Mouse (Mus musculus) cerebellum, adult 2 months (tissue): Measurements from ENCODE around the gene Aqp6. TPM values are rescaled to one million over a fixed set of nuclear protein-coding genes. Genes with fewer than 3 reads are reported as not detected.
A peak's percentile ranks its signal among the peaks of the same experiment; 100 is the strongest.

Experiments
- DNase-seq, 2 experiments: peaks; one replicate each; pipeline ENCODE4 v3.0.0; 2021
- H3K27ac ChIP-seq: fragments of 200-500 bp; 2 replicates; pipeline ENCODE4 v1.5.1; 2012; ENCODE audit warnings: low read length, control low read depth, inconsistent platforms; ENCODE audit not compliant: insufficient read depth
- H3K27me3 ChIP-seq: fragments of 200-500 bp; 2 replicates; pipeline ENCODE4 v1.6.1; 2012; ENCODE audit warnings: inconsistent platforms, mild to moderate bottlenecking, low read length, moderate library complexity; ENCODE audit not compliant: control insufficient read depth, insufficient read depth
- H3K4me1 ChIP-seq: fragments of 200-500 bp; 2 replicates; pipeline ENCODE4 v1.6.1; 2011; ENCODE audit warnings: low read length; ENCODE audit not compliant: control insufficient read depth, insufficient read depth
- H3K4me3 ChIP-seq: fragments of 200-500 bp; replicated peaks from 2 replicates; pipeline ENCODE3; 2011; ENCODE audit warnings: mild to moderate bottlenecking, low read depth, low read length, control low read depth; ENCODE audit not compliant: insufficient read depth
- CTCF ChIP-seq: fragments of 200-500 bp; IDR thresholded peaks from 2 replicates; pipeline ENCODE4 v1.5.1; 2011; ENCODE audit warnings: low read depth, mild to moderate bottlenecking, control low read depth, low read length, moderate library complexity, borderline replicate concordance; ENCODE audit not compliant: insufficient read depth
- POLR2A ChIP-seq: fragments of 200-500 bp; IDR thresholded peaks from 2 replicates; pipeline ENCODE4 v1.6.1; 2011; ENCODE audit warnings: low read length, control low read depth, borderline replicate concordance; ENCODE audit not compliant: insufficient read depth
- WGBS: fragments of 180-500 bp; shearing (Covaris S2); methylation state at CpG from one replicate; pipeline ENCODE4 v1.1.7; 2018; 5-methylcytosine and 5-hydroxymethylcytosine counted together
- polyA plus RNA-seq: library from polyadenylated mRNA; depleted of rRNA; stranded (reverse); fragments of >200 nt; gene quantifications from 2 replicates; pipeline ENCODE4 v1.2.3, GENCODE M21; 2012

Gene Aqp6
- polyA plus RNA-seq, 1 experiment: 29.0 TPM

GRCm38 (mm10) chr15:99583463-99584344 lies 17.5 kb upstream of the Aqp6 start:
- Histone ChIP-seq H3K27ac (no peak overlapping the region), H3K27me3 (no peaks in the 10 kb centered on the region), H3K4me3 (peak overlapping the region; percentile 16), H3K4me1 (peaks cover 14% of the 10 kb centered on the region)
- DNase-seq: peak; percentile 49 to 64
- TF ChIP-seq POLR2A: no peak
- TF ChIP-seq CTCF: 0 out of 2 replicates have a peak, but pooled peaks have one; percentile 7
- 15% methylated on average over 54 of the region's 54 CpGs for WGBS

- H3K27me3 ChIP-seq: no peaks in the 10 kb centered on the region
Observed at GRCm38 (mm10) chr15:99584407-99585202, 16.6 kb upstream of the Aqp6 start.

GRCm38 (mm10) chr15:99585741-99586140 lies 15.5 kb upstream of the Aqp6 start:
- no peak overlapping the region for H3K4me3 ChIP-seq
- H3K27ac ChIP-seq: no peak overlapping the region
- TF ChIP-seq CTCF (no peak), POLR2A (no peak)
- no peaks in the 10 kb centered on the region; the same call in 1 of the 2 replicates for H3K27me3 ChIP-seq
- WGBS: 96% methylated on average over 6 of the region's 6 CpGs
- no peak for DNase-seq
- H3K4me1 ChIP-seq: peaks cover 6% of the 10 kb centered on the region; the same call in 1 of the 2 replicates

More at GRCm38 (mm10) chr15:99584407-99585202, 16.6 kb upstream of the Aqp6 start:
- Histone ChIP-seq H3K4me3 (no peak overlapping the region), H3K27ac (no peak overlapping the region), H3K4me1 (peaks cover 6% of the 10 kb centered on the region; the same call in 1 of the 2 replicates)
- TF ChIP-seq CTCF (no peak), POLR2A (no peak)
- WGBS: 41% methylated on average over 24 of the region's 24 CpGs
- DNase-seq: no peak

GRCm38 (mm10) chr15:99586525-99586924 lies 14.7 kb upstream of the Aqp6 start:
- DNase-seq: no peak
- no peaks in the 10 kb centered on the region; the same call in 1 of the 2 replicates for H3K27me3 ChIP-seq
- no peak for TF ChIP-seq CTCF
- no peak for TF ChIP-seq POLR2A
- H3K27ac ChIP-seq: no peak overlapping the region
- no peak overlapping the region for H3K4me3 ChIP-seq
- H3K4me1 ChIP-seq: peaks cover 6% of the 10 kb centered on the region; the same call in 1 of the 2 replicates
- WGBS: 95% methylated on average over 3 of the region's 3 CpGs

GRCm38 (mm10) chr15:99589237-99589636 lies 12.0 kb upstream of the Aqp6 start:
- TF ChIP-seq CTCF: no peak
- TF ChIP-seq POLR2A: no peak
- WGBS: 43% methylated on average over 9 of the region's 9 CpGs

GRCm38 (mm10) chr15:99589704-99590103 lies 11.5 kb upstream of the Aqp6 start:
- 61% methylated on average over 7 of the region's 7 CpGs for WGBS

More at GRCm38 (mm10) chr15:99589237-99589636, 12.0 kb upstream of the Aqp6 start:
- 0 out of 2 replicates have a peak, but pooled peaks cover 3% of the 10 kb centered on the region for H3K4me1 ChIP-seq
- no peak for DNase-seq
- no peak overlapping the region for H3K27ac ChIP-seq
- H3K27me3 ChIP-seq: no peaks in the 10 kb centered on the region; the same call in 1 of the 2 replicates
- no peak overlapping the region for H3K4me3 ChIP-seq

GRCm38 (mm10) chr15:99590429-99591084 lies 10.6 kb upstream of the Aqp6 start, which contains the start of gene Aqp5:
TSS of gene Aqp5 (plus strand) at chr15:99590782.
- Histone ChIP-seq H3K4me3 (peak within 1 kb of the TSS; percentile 22), H3K27me3 (no peaks in the 10 kb centered on the region; the same call in 1 of the 2 replicates), H3K27ac (no peak within 1 kb of the TSS), H3K4me1 (no peaks in the 10 kb centered on the region)
- WGBS: 2% methylated on average over 75 of the region's 83 CpGs
- no peak for DNase-seq
- TF ChIP-seq CTCF (no peak), POLR2A (no peak)

More at GRCm38 (mm10) chr15:99589704-99590103, 11.5 kb upstream of the Aqp6 start:
- H3K27ac ChIP-seq: no peak overlapping the region
- TF ChIP-seq CTCF (no peak), POLR2A (no peak)
- no peak for DNase-seq
- no peaks in the 10 kb centered on the region; the same call in 1 of the 2 replicates for H3K27me3 ChIP-seq
- H3K4me3 ChIP-seq: no peak overlapping the region
- 0 out of 2 replicates have a peak, but pooled peaks cover 3% of the 10 kb centered on the region for H3K4me1 ChIP-seq
